Mouse (Mus musculus): Measurements from ENCODE around the gene Pak1.

DNA sequence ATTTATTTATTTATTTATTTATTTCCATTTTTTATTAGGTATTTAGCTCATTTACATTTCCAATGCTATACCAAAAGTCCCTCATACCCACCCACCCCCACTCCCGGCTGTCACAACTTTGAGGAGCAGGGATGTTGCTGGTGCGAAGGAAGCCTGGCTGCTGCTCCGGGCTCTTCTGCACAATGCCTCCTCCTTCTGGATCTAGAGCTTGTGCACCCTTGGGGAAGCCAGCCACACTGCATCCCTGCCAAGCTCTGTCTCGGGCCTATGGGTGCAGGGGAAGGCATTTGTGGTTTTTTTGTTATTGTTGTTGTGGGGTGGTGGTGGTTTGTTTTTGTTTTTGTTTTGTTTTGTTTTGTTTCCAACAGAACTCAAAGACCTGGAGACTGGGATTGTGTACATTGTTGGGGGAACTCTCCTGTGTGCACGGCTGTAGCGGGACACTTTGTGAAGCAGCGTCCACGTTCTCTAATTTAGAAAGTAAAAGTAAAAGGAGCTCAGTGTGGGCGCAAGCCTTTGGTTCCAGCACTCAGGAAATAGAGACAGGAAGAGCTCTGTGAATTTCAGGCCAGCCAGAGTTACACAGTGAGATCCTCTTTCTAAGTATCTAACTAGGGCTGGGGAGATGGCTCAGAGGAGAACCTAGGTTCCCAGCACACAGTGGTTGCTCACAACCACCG, 39.7 kb upstream of the Pak1 start:
- no peak for TF ChIP-seq CTCF (conservative IDR thresholded peaks at IDR 0.05; ENCODE audit: low read length)
- TF ChIP-seq NANOG (IDR thresholded peaks at IDR 0.05; ENCODE audit: borderline replicate concordance, low read length) = no peak
- no peak for TF ChIP-seq POU5F1 (IDR thresholded peaks at IDR 0.05; ENCODE audit: borderline replicate concordance, low read length)

All from E14TG2a.4 (cell line).